Mouse (Mus musculus): ENCODE measurements around the gene Gm28038.
A peak's percentile ranks its signal among the peaks of the same experiment; 100 is the strongest.

Gene Gm28038

GRCm38 (mm10) chr2:30257699-30258460 is 23.0 kb upstream of the Gm28038 start:
- no peak for DNase-seq

- DNase-seq = no peak
Measured at GRCm38 (mm10) chr2:30258600-30258999, 22.2 kb upstream of the Gm28038 start.

- DNase-seq = no peak
Measured at GRCm38 (mm10) chr2:30259131-30260064, 21.4 kb upstream of the Gm28038 start.

GRCm38 (mm10) chr2:30261064-30261736 is 19.6 kb upstream of the Gm28038 start:
- DNase-seq = no peak

GRCm38 (mm10) chr2:30261921-30262839 is 18.7 kb upstream of the Gm28038 start:
- DNase-seq = no peak

GRCm38 (mm10) chr2:30262840-30263441 is 17.9 kb upstream of the Gm28038 start:
- no peak for DNase-seq

- DNase-seq = no peak
Measured at GRCm38 (mm10) chr2:30263811-30264210, 17.0 kb upstream of the Gm28038 start.

- DNase-seq = no peak
Measured at GRCm38 (mm10) chr2:30264671-30265519, 15.9 kb upstream of the Gm28038 start.

- no peak for DNase-seq
Measured at GRCm38 (mm10) chr2:30265767-30266253, 15.0 kb upstream of the Gm28038 start, which contains the start of gene Phyhd1. TSS of gene Phyhd1 (plus strand) at chr2:30266203.

- DNase-seq = no peak
Measured at GRCm38 (mm10) chr2:30266392-30266941, 14.4 kb upstream of the Gm28038 start.

- no peak for DNase-seq
Measured at GRCm38 (mm10) chr2:30267466-30267865, 13.4 kb upstream of the Gm28038 start.

- no peak for DNase-seq
Measured at GRCm38 (mm10) chr2:30268371-30268770, 12.5 kb upstream of the Gm28038 start.

- DNase-seq = no peak
Measured at GRCm38 (mm10) chr2:30269241-30269990, 11.4 kb upstream of the Gm28038 start.

GRCm38 (mm10) chr2:30270134-30270533 is 10.7 kb upstream of the Gm28038 start:
- DNase-seq = peak; percentile 62

GRCm38 (mm10) chr2:30281651-30282050 is 808 bp downstream of the Gm28038 start:
- DNase-seq = no peak

- no peak for DNase-seq
Measured at GRCm38 (mm10) chr2:30283193-30283592, 2.4 kb downstream of the Gm28038 start.

- no peak for DNase-seq
Measured at GRCm38 (mm10) chr2:30285004-30285403, 4.2 kb downstream of the Gm28038 start.

- peak; percentile 18 for DNase-seq
Measured at GRCm38 (mm10) chr2:30285416-30286181, 4.8 kb downstream of the Gm28038 start.
